In the genomic region with DNA sequence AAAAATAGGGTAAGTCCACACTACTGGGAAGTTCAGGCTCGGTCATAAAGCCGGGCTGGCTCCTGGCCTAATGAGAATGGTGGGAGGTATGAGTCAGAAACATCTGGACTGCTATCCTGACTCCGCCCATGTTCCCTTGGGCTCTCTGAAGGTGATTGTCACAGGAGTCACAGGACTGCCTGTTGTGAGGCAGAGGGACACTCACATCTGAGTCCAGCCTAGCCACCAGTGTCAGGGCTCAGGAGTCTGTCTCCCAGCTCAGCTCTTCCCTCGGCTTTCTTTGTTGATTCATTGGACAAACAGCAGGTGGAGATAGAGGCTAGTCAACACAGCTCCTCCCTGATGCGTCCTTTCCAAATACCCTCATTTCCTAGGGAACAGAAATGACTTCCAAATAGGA, we compare ENCODE assay signal across 1 mouse cellular context.
TF ChIP-seq lines count a peak whose summit lies in the region.

No protein-coding gene starts in this region.

TF ChIP-seq in MEL, 35 proteins besides CTCF, POLR2A, EP300 and RAD21:
- TF ChIP-seq TAL1 (IDR thresholded peaks at IDR 0.05; ENCODE audit: low read length) (no peak), MYB (IDR thresholded peaks at IDR 0.05; ENCODE audit: low read depth, low read length) (no peak), E2F4 (IDR thresholded peaks at IDR 0.05; ENCODE audit: borderline replicate concordance, low read depth, low read length) (no peak), SMC3 (IDR thresholded peaks at IDR 0.05; ENCODE audit: low read depth, low read length) (peak; percentile 49), ZC3H11A (IDR thresholded peaks at IDR 0.05; ENCODE audit: low read depth, low read length) (peak; percentile 12; the same call in 1 of the 2 replicates), ELF1 (IDR thresholded peaks at IDR 0.05; ENCODE audit: low read depth, low read length) (no peak), HCFC1 (IDR thresholded peaks at IDR 0.05; ENCODE audit: low read depth, low read length) (no peak), UBTF (IDR thresholded peaks at IDR 0.05; ENCODE audit: borderline replicate concordance, insufficient read depth, low read depth, low read length) (no peak), POLR2AphosphoS2 (IDR thresholded peaks at IDR 0.05; ENCODE audit: low read length) (no peak), ETS1 (IDR thresholded peaks at IDR 0.05; ENCODE audit: low read depth, low read length) (no peak), CHD1 (IDR thresholded peaks at IDR 0.05; ENCODE audit: low read depth, low read length) (no peak)
